Mouse (Mus musculus) embryo, embryonic 10.5 days (tissue): Measurements from ENCODE around the gene Adgrl4.

Experiments
- DNase-seq: peaks from one replicate; pipeline ENCODE4 v3.0.0-alpha.2; 2015; ENCODE audit warnings: low spot score

The Adgrl4 gene

GRCm38 (mm10) chr3:151505606-151506005, 67.9 kb downstream of the Adgrl4 start:
- DNase-seq = no peak

GRCm38 (mm10) chr3:151511184-151511583, 73.5 kb downstream of the Adgrl4 start:
- DNase-seq = no peak

DNA sequence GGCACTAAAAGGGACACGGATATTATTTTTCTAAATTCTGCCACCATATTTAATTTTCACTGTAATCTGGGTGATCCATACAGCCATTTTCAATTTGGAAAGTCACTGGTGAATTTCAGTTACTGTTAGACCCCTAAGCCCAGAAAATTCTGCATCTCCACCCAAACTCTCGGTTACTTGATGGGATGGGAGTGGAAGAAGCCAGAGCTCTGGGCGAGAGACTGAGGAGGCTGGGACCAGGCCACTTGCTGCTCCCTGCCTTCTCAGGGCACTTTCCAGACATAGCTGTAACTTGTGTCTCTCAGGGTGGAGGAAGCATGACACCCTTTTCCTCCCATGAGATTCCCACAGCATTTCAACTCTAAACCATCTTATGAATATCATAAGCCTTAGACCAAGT, 109.5 kb downstream of the Adgrl4 start:
- no peak for DNase-seq

GRCm38 (mm10) chr3:151551002-151551401, 113.3 kb downstream of the Adgrl4 start:
- no peak for DNase-seq

- DNase-seq = no peak
These were observed 118.9 kb downstream of the Adgrl4 start for GRCm38 (mm10) chr3:151556635-151557034.

DNA sequence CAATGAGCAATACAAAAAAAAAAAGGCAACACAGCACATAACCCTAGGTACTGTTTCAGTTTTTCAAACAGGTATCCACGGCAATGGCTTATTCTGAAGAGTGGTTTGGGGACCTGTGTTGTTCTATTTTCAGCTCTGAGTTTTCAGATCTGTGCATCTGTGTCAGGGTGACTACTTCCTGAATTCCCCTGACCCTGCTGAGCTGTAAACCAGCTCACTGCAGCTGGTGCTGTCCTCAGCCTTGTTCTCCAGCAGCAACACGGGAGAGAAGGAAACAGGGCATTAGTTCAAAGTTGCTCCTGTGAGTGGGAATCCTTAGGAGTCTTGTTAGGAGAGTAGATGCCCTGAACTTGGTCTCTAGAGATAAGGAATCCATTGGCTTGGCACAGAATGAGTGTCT, 119.4 kb downstream of the Adgrl4 start:
- DNase-seq = no peak

GRCm38 (mm10) chr3:151557607-151558006, 119.9 kb downstream of the Adgrl4 start:
- DNase-seq = no peak

DNA sequence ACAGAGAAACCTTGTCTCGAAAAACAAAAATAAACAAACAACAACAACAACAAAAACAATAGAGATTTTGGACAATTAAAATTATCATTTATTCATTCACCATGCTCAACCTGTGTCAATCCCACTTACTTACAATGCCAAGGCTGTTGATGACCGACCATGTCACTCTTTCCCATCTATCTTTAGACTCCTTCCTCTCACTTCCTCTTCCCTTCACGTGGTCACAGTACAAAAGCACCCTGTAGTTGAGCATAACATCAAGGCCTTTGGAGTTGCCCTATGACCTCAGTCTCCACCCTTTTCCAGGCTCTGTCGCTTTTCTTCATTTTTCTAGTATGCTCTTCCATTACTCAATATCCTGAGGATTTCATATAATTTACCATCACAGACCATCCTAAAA, 120.7 kb downstream of the Adgrl4 start:
- DNase-seq = no peak

DNA sequence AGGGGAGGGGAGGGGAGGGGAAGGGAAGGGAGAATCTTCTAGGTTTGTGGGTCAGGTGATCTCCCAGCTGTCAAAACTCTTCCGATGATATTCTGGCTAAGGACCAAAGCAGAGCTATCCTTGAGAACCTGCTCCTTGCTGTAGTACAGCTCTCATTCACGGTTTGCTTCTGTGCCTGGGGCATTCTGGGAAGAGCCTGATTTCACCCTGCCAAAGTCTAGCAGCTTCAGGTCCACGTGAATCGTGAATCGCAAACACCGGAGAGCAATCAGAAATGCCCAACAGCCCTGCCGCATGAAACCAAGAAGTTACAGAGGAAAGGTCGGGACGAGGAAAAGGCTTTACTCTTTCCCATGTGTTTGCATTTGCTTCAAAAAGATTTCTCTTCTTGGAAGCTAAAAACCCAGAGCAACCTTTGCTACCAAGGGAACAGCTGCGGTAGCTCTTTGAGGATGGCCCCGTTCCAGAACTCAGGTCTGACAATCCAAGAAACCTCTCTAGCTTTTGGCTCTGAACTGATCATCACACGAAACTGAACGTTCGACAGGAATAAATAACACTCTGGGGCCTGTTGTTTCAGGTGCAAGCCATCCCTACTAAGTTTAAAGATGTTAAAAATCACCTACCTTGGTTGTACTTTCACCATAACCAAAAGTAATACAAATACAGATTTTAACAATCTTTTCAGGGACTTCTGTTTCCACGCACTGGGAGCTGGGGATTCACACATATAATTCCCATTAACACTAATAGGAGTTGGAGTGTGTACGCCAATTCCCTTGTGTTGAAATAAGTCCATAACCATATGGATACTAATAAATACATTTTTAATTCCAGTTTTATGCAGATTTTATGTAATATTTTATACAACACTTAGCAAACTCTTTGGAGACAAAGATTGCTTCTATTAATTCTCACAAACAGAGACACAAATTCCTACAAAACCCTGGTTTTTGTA, 128.3 kb downstream of the Adgrl4 start:
- no peak for DNase-seq

DNA sequence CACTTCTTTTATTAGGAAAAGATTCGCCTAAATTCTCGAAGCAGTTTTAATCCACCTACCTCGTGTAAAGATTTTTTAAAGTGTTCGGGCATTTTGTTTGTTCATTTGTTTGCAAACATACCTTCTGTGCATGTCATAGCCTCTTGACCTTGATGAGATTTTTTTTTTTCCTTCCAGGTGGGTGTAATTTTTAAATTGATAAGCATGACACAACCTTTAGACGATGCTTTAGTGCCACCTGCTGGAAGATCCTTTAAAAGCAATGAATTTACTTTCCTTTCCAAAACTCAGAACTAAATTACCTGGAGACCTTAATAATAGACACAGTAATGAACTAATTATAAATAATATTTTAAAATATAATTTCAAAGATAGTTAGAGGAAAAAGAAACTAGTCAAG, 128.9 kb downstream of the Adgrl4 start:
- DNase-seq = peak; percentile 70

DNA sequence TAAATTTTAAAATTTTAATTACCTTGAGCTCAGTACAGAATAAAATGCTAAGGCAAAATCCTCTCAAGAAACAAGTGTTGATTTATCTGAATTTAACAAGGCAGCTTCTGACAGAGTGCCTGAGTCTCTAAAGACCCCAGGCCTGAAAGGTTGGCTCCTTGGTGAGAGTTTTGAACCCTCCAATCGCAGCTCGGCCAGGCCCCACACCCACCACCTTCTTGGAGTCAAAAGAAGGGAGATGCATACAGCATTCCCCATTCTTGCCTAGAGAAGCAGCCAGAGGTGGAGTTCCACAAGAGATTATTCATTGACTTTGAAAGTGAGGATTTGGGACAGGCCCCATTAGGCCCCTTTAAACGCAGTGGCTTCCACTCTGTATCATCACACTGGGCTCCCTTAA, 129.9 kb downstream of the Adgrl4 start:
- DNase-seq = no peak

- no peak for DNase-seq
These were observed 134.4 kb downstream of the Adgrl4 start for GRCm38 (mm10) chr3:151572089-151572488.

GRCm38 (mm10) chr3:151575292-151575691, 137.6 kb downstream of the Adgrl4 start:
- DNase-seq = no peak

GRCm38 (mm10) chr3:151576155-151576554, 138.5 kb downstream of the Adgrl4 start:
- DNase-seq = no peak

GRCm38 (mm10) chr3:151591904-151592303, 154.2 kb downstream of the Adgrl4 start:
- DNase-seq = no peak
